Mouse (Mus musculus) layer of hippocampus, adult 9-11 months (tissue): ENCODE results near the gene Cxcl9.
"Not testable (repeated sequence)": the region's sequence is repeated elsewhere in the genome, so short reads cannot be mapped to it uniquely, and the experiment has no call there.

Experiments
- DNase-seq: peaks from one replicate; pipeline ENCODE4 v3.0.0; 2022

The Cxcl9 gene

DNA sequence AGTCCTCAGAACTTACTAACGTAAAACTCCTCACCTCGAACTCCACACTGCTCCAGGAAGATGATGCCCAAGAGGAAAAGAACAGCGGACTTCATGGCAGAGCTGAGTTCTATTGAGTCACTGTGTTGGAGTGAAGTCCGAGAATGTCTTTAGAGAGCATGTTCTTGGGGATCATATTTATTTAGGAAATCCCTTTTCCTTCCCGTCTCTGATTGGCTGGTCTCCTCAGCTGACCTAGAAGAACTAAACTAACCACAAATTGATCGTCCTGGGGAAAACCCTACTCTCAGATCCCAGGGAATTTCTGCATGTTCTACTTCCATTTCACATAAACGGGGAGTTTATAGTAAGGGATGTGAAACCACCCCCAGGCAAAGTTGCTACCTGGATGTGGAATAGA lies at the start of gene Cxcl9:
Gene Cxcl9, minus strand, starts transcription at position 151 of the 400 bp plus-strand sequence.
- DNase-seq = no peak

DNA sequence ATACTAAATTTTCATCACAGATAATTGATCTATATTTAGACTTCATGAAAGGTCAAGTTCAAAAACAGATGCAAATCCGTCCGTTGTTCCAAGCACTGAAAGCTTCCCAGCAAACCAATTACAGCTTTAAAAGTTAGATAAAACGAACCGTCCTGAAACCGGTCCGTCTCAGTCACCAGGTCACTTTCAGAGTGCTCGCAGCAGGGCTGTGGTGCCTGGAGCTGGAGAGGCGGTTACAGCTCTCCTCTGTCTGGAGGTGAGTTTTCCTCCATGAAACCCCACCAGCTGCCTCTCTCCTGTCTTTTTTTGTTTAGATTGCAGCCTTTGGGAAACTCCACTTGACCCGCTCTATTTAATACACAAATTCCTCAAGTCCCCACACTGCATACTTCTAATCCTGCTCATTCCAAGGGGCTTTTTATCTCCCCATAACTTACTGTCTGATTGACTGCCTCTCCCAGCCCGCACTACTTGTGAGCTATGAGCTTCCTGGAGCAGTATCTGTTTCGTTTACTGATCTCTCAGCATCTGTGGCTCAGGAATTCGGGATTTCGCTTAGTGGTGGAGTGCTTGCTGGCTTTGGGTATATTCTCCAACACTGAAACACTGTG lies 49.0 kb upstream of the Cxcl9 start:
- DNase-seq = no peak

DNA sequence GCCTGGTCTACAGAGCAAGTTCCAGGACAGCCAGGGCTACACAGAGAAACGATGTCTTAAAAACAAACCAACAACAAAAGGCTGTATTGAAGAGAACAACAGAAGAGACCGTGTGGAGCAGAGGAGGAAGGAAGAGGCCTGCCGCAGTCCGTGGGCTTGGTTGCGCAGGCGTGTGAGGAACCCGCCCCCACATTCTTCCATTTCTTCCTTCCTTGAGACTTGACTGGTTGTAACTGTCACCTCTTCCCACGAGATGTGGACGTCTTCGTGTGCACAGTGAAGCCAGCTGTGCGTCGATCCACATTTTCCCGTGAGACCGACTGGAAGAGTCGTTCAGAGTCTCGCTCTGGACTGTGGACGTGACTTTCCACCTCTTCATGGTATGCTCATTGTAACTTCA lies 47.5 kb upstream of the Cxcl9 start:
- peak; percentile 41 for DNase-seq

DNA sequence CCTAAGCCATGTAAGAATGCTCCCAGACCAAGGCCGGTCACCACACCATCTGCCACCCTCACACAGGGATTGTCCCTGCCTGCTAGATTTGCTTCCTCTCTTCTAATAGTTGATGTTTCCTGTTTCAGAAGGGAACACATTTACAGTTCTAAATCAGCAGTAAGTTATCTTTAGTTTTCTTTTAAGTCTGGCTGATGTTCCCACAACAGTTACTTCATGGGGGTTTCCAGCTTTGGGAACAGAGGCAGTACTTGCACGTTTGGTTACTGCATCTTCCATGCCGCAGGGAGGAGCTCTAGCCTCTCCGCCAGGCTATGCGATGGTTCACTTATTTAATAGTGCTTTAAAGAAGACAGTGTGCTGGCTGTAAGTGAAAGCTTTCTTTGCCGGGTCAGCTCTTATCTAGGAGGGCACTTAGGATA lies 46.9 kb upstream of the Cxcl9 start:
- DNase-seq = no peak

DNA sequence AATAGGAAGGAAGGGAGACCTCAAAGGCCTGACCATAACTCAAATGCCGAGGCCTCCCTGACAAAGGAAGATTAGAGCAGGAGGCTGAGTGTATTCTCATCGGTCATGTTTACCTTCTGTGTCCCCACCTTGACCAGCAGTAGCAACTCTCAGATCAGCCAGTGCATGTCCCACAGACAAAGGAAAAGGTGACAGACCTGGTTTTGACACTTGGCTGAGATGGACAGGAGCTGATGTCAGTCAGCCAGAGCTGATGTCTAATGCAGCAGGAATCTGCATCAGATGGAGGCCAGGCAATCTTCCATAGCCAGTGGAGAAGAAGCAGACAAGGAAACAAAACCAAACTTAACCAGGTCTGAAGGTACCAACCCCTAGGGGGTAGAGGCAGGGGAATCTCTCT lies 44.7 kb upstream of the Cxcl9 start:
- no peak for DNase-seq

DNA sequence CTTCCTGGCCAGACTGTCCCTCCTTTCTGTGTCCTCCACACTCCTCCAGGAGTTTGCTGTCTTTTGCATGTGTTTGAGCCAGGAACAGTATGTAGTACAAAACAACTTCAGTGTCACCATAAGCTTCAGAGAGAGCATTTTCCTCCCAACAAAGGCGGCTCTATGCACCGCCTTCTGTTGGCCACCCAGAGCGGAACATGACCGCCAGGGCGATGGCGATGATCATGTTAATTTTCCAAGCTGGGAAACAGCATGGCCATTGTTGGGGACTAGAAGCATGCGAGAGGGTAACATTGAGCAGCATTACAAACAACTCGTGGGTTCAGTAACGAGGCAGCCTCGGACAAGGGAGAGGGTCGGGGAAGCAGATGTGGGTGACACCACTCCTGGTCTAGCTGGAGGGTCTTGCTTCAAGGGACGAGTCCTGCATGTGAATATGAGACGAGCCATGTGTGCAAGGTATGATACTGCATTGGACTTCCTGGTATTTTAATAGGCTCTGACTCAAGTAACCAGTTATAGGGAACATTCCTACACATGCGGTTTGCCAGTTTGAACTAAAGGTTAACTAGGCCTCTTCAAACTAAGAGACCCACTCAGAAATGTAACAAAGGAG lies 43.6 kb upstream of the Cxcl9 start:
- no peak for DNase-seq

DNA sequence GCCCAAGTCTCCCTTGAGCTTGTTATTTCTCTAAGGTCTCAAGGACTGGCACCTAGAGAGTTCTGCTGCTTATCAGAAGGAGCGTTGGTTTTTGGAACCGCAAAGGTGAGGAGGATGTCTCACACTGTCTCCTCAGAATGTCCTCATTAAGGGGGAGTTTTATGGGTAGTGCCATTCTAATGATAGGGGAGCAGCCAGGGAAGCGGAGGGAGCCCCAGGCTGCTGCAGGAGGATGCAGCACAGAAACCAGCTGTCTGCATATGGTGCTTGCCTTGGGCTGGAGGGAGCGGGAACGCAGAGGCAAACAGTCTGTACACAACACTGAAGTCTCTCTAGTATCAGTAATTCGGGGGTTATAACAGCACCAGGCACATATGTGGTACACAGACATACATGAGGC lies 43.0 kb upstream of the Cxcl9 start:
- no peak for DNase-seq

DNA sequence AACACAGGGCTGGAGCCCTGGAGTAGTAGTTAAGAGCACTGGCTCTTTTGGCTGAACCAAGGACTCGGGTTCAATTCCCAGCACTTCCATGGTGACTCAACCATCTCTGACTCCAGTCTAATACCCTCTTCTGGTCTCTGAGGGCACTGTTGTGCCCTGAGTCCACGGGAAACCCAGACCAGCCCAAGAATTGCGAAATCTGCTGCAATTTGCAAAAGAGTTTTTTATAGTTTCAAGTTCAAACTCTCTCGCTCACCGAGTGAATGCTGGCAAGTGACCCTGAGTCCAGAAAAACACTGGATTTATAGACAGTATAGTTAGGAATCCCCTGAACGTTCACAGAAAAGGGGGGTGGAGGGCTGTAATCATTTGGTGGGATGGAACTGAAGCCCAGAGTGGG lies 42.5 kb upstream of the Cxcl9 start:
- DNase-seq = no peak

DNA sequence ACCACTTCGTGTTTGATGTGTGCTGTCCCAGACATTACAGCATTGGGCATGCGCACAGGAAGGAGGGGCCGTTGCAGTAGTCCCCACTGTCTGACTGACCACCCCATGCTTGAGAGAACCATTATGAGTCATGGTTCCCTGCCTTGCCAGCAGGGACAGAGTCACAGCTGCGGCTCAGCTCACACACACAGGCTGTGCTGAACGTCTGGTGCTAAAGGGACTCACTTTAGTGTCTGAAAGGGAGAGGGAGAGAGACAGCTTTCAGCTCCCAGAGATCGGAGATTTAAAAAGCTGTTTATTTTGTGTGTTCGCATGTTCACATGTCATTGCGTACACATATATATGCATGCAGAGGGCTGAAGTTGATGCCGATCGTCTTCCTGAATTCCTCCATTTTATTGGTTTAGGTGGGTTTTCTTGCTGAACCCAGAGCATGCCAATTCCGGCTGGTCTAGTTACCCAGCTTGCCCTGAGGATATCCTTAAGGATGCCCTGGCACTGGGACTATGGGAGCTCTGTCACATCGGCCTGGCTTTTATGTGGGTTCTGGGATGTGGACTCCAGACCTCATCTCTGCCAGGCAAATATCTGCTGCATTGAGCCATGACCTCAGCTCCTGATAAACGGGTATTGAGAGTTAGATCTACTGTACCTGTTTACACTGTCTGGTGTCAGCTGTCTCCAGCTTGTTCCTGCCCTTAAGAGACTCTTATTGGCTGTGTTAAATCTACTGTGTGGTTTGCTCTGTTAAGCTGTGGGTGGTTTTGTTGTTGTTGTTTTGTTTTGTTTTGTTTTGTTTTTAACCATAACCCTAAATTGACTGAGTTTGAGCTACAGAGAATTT lies 41.5 kb upstream of the Cxcl9 start:
- DNase-seq = peak; percentile 72

DNA sequence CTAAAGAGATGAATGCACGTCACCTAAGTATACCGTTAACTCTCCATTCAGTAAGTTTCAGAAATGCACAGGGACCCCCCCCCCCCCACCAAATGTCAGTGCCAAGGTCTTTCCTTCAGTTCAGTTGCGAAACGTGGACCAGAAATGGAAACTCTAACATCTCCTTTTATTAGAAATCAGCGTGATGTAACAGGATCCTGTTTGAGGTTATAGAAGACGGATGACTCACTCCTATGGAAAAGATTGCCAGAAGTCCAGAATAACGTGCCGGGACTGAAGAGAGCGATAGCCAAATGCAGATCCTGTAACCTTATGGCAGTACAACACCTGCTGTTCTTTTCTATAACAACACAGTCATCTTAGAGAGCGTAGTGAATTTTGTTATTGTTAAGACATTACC lies 40.5 kb upstream of the Cxcl9 start:
- DNase-seq = no peak

DNA sequence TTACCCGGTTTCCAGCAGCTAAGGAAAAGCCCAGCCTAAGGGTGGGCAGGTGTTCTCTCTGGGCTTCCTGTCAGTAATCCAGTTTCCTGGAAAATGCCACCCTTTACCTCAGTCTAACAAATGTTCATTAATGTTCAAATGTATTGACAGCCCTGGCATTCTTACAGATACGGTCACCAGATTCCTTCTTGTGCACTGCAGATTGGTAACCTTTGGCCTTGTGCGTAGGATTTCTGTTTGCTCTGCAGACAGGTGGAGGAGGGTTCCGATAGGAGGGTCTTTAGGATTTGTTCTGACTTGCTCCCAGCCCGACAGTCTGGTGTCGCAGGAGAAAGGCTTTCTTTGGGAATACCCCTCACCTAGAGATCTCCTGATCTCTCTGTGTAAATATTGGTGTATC lies 38.7 kb upstream of the Cxcl9 start:
- DNase-seq = no peak

DNA sequence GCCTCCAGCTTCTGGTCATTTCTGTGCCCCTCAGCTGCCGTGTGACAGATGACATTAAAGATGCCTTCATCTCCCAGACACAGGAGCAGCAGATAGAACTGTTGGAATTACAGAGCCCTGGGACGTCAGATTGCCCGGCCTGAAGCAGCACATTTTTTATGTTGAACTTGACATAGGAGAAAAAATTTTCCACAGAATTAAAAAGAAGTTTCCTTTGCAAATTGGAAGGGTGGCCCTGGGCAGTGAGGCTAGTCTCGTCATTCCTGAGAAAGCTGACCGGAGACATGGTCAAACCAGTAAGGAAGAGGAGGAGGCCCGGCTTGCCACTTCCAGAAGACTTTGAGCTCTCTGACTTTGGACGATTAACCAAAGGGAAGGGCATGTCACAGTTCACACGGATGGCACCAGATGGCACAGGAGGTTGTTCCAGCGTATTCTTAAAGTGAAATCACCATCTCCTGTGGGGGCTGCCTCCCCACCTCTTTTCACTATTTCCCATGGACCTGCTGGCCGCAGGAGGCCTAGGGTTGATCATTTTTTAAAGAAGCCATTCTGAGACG lies 37.3 kb upstream of the Cxcl9 start:
- no peak for DNase-seq

DNA sequence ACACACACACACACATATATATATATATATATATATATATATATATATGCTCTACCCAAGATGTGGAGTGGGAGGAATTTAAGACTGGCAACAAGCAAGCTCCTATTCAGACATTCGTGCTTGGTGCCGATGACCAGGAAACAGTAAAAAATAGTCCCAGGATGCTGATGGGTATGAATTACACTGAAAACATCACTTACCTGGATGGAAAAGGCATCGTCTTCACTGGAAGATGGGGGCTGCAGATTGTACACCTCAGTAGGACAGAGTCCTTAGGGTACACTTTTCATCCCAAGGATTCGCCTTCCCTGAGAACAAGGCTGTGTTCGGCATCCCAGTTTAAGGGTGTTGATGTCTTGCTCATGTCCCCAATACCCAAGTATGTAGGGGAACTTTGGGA lies 36.1 kb upstream of the Cxcl9 start:
- no peak for DNase-seq

DNA sequence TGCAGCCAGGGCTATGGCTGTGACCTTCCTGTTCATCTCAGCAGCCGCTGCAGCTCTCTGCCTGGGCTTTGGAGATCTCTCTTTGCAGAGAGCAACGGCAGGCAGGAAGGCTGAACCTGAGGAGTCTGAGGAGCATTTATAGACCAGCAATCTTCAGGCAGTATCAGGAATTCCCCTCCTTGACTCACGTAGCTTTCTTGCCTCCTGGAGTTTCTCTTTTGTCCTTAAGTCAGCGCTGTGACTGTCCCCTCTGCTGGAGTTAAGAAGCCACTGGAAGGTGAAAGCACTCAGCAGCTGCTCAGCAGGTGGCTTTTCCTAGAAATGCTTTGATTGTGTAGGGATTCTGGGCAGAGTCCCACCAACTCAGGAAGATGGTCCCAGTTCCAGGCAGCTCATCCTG lies 35.3 kb upstream of the Cxcl9 start:
- no peak for DNase-seq

DNA sequence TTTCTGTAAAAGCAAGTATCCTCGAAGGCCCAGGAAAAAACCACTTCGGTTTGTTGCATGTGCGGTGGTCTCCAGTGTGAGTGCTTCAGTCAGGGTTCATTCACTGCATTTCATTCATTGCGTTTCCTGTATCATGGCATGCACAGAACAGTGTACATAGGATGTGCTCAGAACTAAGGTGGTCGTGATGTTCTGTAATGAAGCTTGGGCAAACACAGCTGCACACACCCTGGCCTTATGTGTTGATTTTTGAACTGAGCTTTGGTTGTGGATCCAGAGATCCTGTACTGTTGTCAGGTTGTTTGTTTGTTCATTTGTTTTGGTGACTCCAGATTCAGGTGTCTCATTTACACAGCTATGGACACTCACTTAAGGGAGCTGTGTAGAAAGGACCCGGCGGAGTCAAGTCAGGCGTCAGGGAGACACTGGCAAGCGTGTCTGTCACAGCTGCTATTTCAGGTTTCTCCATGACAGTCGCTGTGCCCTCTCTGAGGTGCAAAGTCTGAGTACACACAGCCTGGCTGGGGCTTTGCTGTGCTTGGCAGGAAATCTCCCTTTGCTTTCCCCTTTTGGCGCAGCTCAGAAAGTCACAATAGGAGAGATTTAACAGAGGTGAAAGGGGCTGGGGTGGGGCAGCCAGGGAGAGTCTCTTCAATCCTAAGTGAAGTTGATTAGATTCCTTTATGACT lies 31.0 kb upstream of the Cxcl9 start:
- DNase-seq = no peak

DNA sequence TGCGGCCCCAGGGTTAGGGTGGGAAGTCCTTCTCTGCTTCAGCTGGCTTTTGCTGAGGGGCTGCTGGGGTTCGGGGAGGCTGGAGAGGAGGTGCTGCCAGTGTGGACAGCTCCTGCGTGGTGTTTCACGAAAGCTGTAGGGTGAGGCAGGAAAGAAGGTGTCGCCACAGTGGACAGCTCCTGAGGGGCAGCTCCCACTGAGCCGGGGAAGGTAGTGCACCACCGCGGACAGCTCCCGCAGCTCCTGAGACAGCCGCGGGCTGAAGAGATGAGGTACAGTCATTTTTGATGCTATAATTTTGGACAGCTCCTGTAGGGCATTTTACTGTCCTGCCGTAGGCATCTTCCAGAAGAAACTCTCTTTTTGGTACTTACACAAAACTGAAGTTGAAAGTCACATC lies 30.2 kb upstream of the Cxcl9 start:
- DNase-seq = no peak

DNA sequence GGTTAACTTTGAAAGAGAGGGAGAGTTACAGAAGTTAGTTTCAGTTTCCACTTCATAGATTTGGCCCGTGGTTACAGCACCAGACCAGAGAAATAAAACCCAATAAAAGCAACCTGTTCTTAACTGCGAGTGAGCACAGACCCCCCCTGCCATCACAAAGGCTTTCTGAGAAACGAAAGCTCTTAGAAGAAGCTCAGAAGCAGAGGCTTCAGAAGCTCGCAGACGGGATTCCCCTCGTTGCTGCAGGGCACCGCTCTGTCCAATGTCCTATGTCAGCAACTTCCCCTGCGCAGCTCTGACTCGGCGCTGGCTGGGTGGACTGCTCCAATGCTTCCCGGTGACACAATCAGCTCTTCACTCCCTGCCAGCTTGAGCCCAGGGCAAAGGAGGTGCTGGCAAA lies 25.6 kb upstream of the Cxcl9 start:
- no peak for DNase-seq

DNA sequence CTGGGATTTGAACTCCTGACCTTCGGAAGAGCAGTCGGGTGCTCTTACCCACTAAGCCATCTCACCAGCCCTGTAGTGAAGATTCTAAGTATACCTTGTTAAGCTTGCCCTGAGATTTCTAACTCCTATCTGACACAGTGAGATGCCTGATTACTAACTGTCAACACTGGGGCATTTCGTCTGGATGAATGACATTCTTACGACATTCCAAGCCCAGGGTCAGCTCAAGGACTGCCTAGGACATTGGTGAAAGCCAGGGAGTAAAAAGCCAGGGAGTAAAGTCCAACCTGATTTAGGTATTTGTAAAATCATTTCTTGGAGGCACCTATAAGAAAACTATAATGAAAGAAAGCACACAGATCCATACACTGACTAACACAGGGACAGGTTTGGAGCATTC lies 24.8 kb upstream of the Cxcl9 start:
- DNase-seq = not testable (repeated sequence)

DNA sequence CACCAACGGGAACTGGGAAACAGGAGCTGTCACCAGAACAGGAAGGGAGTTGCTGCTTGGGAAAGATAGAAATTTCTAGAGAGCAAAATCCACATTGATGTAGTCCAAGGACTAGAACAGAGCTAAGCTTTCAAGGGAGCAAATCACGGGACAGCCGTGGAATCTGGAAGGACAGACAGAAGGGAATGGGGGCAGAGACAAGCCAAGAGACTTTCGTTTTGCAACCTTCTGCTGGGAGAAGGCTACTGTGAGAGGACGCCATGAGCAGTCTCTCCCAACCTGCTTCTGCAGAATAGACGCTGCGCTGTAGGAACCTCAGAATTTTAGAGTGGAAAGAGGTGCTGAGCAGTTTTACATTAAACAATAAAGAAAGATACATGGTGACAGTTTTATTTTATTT lies 21.9 kb upstream of the Cxcl9 start:
- no peak for DNase-seq

DNA sequence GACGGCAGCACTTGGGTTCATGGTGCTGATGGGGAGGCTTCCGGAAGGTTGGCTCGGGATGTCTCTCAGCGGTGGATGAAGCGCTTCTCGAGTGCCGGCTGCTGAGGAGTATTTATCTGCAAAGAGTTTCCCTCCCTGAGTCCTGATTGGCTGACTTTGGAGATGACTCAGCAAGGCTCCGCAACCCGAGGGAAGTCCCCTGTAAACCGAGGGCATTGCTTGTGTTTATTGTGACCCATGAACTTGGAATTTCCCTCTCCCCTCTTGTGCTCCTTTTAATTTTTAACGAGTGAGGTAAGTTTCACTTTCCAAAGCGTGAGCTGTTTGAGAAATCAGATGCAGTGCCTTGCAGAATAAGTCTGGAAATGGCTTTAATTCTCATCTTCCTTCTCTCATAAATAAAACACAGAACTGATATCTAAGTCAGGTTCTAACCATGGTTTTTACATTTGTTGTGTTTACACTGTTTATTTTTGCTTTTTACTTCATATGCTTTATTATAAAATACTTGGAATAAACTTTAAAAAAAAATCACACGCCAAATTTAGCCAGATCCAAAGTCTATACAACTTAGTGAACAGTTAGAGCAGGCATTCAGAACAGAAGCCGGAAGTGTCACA lies 21.0 kb upstream of the Cxcl9 start, which contains the start of gene Cxcl10:
Gene Cxcl10, minus strand, starts transcription at position 96 of the 620 bp plus-strand sequence.
- no peak for DNase-seq

DNA sequence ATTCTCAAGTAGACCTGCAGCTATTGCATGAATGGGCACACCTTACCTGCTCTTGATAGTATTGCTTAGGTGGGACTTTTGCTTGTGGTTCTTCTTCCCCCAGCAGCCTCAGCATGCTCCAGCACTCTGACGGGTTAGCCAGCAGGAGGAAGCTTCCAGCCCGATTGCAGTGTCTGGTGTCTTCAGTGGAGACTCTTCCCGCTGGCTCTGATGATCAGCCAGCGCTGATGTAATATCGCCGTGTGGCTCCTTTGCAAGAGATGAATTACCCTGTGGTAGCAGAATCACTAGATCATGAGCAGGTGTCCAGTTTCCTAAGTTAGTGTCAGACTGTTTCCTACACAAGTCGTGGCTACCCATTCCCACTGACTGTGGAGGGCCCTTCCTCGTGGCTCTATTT lies 17.1 kb upstream of the Cxcl9 start:
- DNase-seq = no peak

DNA sequence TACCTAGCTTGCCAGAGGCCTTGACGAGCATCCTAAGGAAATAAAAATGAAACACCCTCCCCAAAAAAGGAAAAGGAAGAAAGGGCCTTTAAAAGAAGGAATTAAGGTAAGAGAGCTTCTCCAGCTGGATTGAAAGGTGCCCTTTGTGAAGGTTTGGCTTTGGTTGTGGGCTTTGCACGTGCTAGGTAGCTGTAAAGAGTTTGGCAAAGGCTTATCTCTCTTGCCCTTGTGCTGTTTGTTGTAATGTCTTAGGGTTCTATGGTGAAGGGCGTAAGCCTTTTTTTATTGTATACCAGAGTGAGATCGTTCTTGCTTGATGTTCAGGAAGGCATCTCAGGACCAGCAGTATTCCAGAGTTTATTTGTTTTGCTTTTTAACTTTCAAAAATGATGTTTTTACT lies 12.7 kb upstream of the Cxcl9 start:
- no peak for DNase-seq

DNA sequence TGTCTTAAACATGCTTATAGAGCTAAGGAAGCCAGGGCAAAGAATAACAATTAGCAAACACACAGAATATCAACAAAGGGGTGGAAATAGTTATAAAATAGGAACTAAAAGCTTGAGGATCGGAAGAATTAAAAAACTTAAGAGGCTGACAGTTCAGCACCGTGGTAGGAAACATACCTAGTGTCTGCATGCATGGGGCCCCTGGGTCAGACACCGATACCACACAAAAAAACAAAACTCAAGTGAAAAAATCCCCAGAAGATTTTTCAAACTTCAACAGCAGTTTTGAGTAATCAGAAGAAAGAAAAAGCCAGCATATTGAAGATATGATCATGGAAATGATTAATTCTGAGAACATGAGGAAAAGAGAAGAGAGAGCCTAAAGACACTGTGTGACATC lies 8.9 kb upstream of the Cxcl9 start:
- DNase-seq = no peak
